Mouse (Mus musculus) megakaryocyte, embryonic 14.5 days (primary cell): ENCODE measurements around the gene Sec24c.

Experiments used
- FLI1 ChIP-seq: IDR thresholded peaks from 2 replicates; pipeline ENCODE4 v1.6.1; 2012; ENCODE audit warnings: low read length, inconsistent platforms, mixed read lengths
- GATA1 ChIP-seq: IDR thresholded peaks from 3 replicates; pipeline ENCODE4 v1.6.1; 2012; ENCODE audit warnings: mixed read lengths, low read length, inconsistent platforms, borderline replicate concordance

GRCm38 (mm10) chr14:20700362-20700761, 26.3 kb downstream of the Sec24c start:
- TF ChIP-seq FLI1 (no peak), GATA1 (no peak)
